In genomic region chr12:56669451-56670122, GRCm38 (mm10) we compare ENCODE assay signal across 32 mouse cellular contexts. TPM values are rescaled to one million over a fixed set of nuclear protein-coding genes. Genes with fewer than 3 reads are reported as not detected.
A peak's percentile ranks its signal among the peaks of the same experiment; 100 is the strongest.
DNase-seq lines count a peak whose midpoint lies in the region; ATAC-seq and TF ChIP-seq lines count a peak whose summit lies in the region.
"Had no signal": no experiment of that assay in that cellular context is flagged by ENCODE, and none has a peak within 500 bp of the region (broad histone marks: within the 10 kb centered on the region; RNA-seq: fewer than 3 reads in every experiment).

No protein-coding gene starts in this region.

- H3K27ac ChIP-seq in embryonic facial prominence, embryonic 10.5 days (replicated peaks) = peak overlapping the region; percentile 7; the same call in 1 of the 2 replicates
- H3K27ac ChIP-seq in embryonic facial prominence, embryonic 15.5 days (replicated peaks) = no peak overlapping the region
- H3K27ac ChIP-seq in limb, embryonic 13.5 days = peak overlapping the region; percentile 72
- H3K27ac ChIP-seq in thymus, adult 2 months (ENCODE audit: control insufficient read depth, insufficient read depth, low read length) = no peak overlapping the region
- H3K27ac ChIP-seq: forebrain, embryonic 12.5 days; hindbrain, embryonic 14.5 days; liver, embryonic 15.5 days; midbrain, embryonic 12.5 days; neural tube, embryonic 12.5 days had no signal

- peak overlapping the region; percentile 23; the same call in 1 of the 2 replicates for H3K4me2 ChIP-seq in embryonic facial prominence, embryonic 15.5 days (replicated peaks)
- H3K4me2 ChIP-seq in limb, embryonic 13.5 days (replicated peaks) = peak overlapping the region; percentile 47
- H3K4me2 ChIP-seq: forebrain, embryonic 12.5 days; heart, embryonic 12.5 days; hindbrain, embryonic 14.5 days; liver, embryonic 15.5 days; lung, embryonic 14.5 days; midbrain, embryonic 12.5 days; neural tube, embryonic 12.5 days had no signal

- H3K4me1 ChIP-seq in embryonic facial prominence, embryonic 10.5 days = peaks cover 13% of the 10 kb centered on the region
- H3K4me1 ChIP-seq in embryonic facial prominence, embryonic 15.5 days = no peaks in the 10 kb centered on the region
- H3K4me1 ChIP-seq in limb, embryonic 13.5 days = peaks cover 27% of the 10 kb centered on the region
- no peaks in the 10 kb centered on the region for H3K4me1 ChIP-seq in thymus, adult 2 months (replicated peaks; ENCODE audit: control insufficient read depth, insufficient read depth, low read length)
- H3K4me1 ChIP-seq: forebrain, embryonic 12.5 days; heart, embryonic 12.5 days; liver, embryonic 15.5 days; midbrain, embryonic 12.5 days; neural tube, embryonic 12.5 days had no signal

- H3K9me3 ChIP-seq in embryonic facial prominence, embryonic 10.5 days = no peaks in the 10 kb centered on the region
- no peaks in the 10 kb centered on the region for H3K9me3 ChIP-seq in embryonic facial prominence, embryonic 15.5 days (replicated peaks)
- H3K9me3 ChIP-seq in limb, embryonic 13.5 days = no peaks in the 10 kb centered on the region
- H3K9me3 ChIP-seq: forebrain, embryonic 12.5 days; heart, embryonic 12.5 days; liver, embryonic 15.5 days; midbrain, embryonic 12.5 days; neural tube, embryonic 12.5 days had no signal

- WGBS in embryonic facial prominence, embryonic 10.5 days = 56% methylated on average over 9 of the region's 9 CpGs
- WGBS in embryonic facial prominence, embryonic 15.5 days = 40% methylated on average over 9 of the region's 9 CpGs
- 26% methylated on average over 9 of the region's 9 CpGs for WGBS in limb, embryonic 13.5 days
- WGBS in thymus, adult 2 months = 89% methylated on average over 9 of the region's 9 CpGs

- TF ChIP-seq CTCF in thymus, adult 2 months (IDR thresholded peaks at IDR 0.05; ENCODE audit: borderline replicate concordance, control insufficient read depth, extremely low read depth, insufficient read depth, low read length, poor library complexity) = no peak

- no peak overlapping the region for H3K4me3 ChIP-seq in embryonic facial prominence, embryonic 10.5 days
- H3K4me3 ChIP-seq in embryonic facial prominence, embryonic 15.5 days (replicated peaks) = no peak overlapping the region
- 0 out of 2 replicates have a peak overlapping the region, but pooled peaks have one; percentile 2 for H3K4me3 ChIP-seq in limb, embryonic 13.5 days
- H3K4me3 ChIP-seq in thymus, adult 2 months (ENCODE audit: control insufficient read depth, insufficient read depth, low read length) = no peak overlapping the region
- H3K4me3 ChIP-seq: erythroblast, embryonic 14.5 days; forebrain, embryonic 12.5 days; heart, embryonic 12.5 days; liver, embryonic 15.5 days; midbrain, embryonic 12.5 days; myocyte; neural tube, embryonic 12.5 days had no signal

- no peaks in the 10 kb centered on the region for H3K36me3 ChIP-seq in embryonic facial prominence, embryonic 10.5 days (replicated peaks)
- H3K36me3 ChIP-seq in embryonic facial prominence, embryonic 15.5 days = no peaks in the 10 kb centered on the region
- no peaks in the 10 kb centered on the region for H3K36me3 ChIP-seq in limb, embryonic 13.5 days
- H3K36me3 ChIP-seq in thymus, adult 2 months (ENCODE audit: control insufficient read depth, insufficient read depth, low read length) = no peaks in the 10 kb centered on the region
- H3K36me3 ChIP-seq: forebrain, embryonic 12.5 days; heart, embryonic 12.5 days; liver, embryonic 15.5 days; midbrain, embryonic 12.5 days; neural tube, embryonic 12.5 days had no signal

- no peak overlapping the region for H3K9ac ChIP-seq in embryonic facial prominence, embryonic 15.5 days
- H3K9ac ChIP-seq in limb, embryonic 13.5 days = 0 out of 2 replicates have a peak overlapping the region, but pooled peaks have one; percentile 13
- H3K9ac ChIP-seq: forebrain, embryonic 12.5 days; heart, embryonic 12.5 days; hindbrain, embryonic 14.5 days; liver, embryonic 15.5 days; lung, embryonic 14.5 days; midbrain, embryonic 12.5 days; neural tube, embryonic 12.5 days had no signal

- 0 out of 2 replicates have a peak, but pooled peaks have one; percentile 34 for ATAC-seq in embryonic facial prominence, embryonic 15.5 days (ENCODE audit: insufficient number of reproducible peaks, low FRiP score, low TSS enrichment, low read depth)
- ATAC-seq in limb, embryonic 13.5 days (ENCODE audit: low FRiP score, low read depth) = peak; percentile 84
- ATAC-seq: CD4-positive, CD25-positive, alpha-beta regulatory T cell, adult 4 months; intestine, postnatal 0 days had no signal

- peak; percentile 5 for DNase-seq in brain, adult 2 months (ENCODE audit: low read depth, low spot score)
- DNase-seq in embryonic facial prominence, embryonic 10.5 days (ENCODE audit: low spot score) = peak; percentile 18
- no peak for DNase-seq in thymus, postnatal 4 days
- no peak for DNase-seq in cerebellum, postnatal 36 days
- no peak for DNase-seq in thymus, adult 2 months
- DNase-seq: adrenal gland, postnatal 25 days; cerebellum, adult 2 months; cerebellum, postnatal 14 days; gastrocnemius, postnatal 14 days; heart, adult 18-20 months; kidney, adult 9 months; kidney, postnatal 14 days; layer of hippocampus, adult 9-11 months; lung, embryonic 14.5 days; lung, postnatal 14 days; thymus, postnatal 14 days had no signal

- no peak for TF ChIP-seq POLR2A in thymus, adult 2 months (IDR thresholded peaks at IDR 0.05; ENCODE audit: control insufficient read depth, extremely low read depth, insufficient read depth, low read length, poor library complexity)

- H3K27me3 ChIP-seq in embryonic facial prominence, embryonic 10.5 days (replicated peaks; ENCODE audit: low read depth, poor library complexity, severe bottlenecking) = no peaks in the 10 kb centered on the region
- H3K27me3 ChIP-seq in embryonic facial prominence, embryonic 15.5 days = no peaks in the 10 kb centered on the region; the same call in none of the 2 replicates
- 0 out of 2 replicates have a peak, but pooled peaks cover 8% of the 10 kb centered on the region for H3K27me3 ChIP-seq in limb, embryonic 13.5 days
- H3K27me3 ChIP-seq in thymus, adult 2 months (ENCODE audit: control insufficient read depth, insufficient read depth, low read length) = no peaks in the 10 kb centered on the region
- H3K27me3 ChIP-seq: midbrain, embryonic 12.5 days; neural tube, embryonic 12.5 days had no signal

RNA-seq across cellular contexts. Expression of gene Pax9, which starts 22.0 kb away (rescaled TPM):
- 6.3 and 9.9 TPM in 2 replicates for polyA plus RNA-seq in embryonic facial prominence, embryonic 10.5 days (2016; fragmentation: Nextera tagmentation; extraction: Ambion mirVana)
- polyA plus RNA-seq in embryonic facial prominence, embryonic 15.5 days (2015; fragmentation: Nextera tagmentation; extraction: Ambion mirVana) = 7.6 and 11.7 TPM in 2 replicates
- 7.2 and 10.2 TPM in 2 replicates for polyA plus RNA-seq in limb, embryonic 13.5 days (2015; fragmentation: Nextera tagmentation; extraction: Ambion mirVana)
- 13.8 and 15.2 TPM in 2 replicates for polyA plus RNA-seq in thymus, adult 2 months (2012; rRNA removed)
- polyA plus RNA-seq: cerebellum, adult 2 months; erythroblast, embryonic 14.5 days; hindbrain, embryonic 14.5 days; intestine, postnatal 0 days; liver, adult 2 months; midbrain, postnatal 0 days had no signal

RNA-seq across cellular contexts. Expression of gene Nkx2-9, which starts 56.5 kb away (rescaled TPM):
- polyA plus RNA-seq in embryonic facial prominence, embryonic 10.5 days (2016; fragmentation: Nextera tagmentation; extraction: Ambion mirVana) = 1.6 and 5.3 TPM in 2 replicates
- polyA plus RNA-seq in embryonic facial prominence, embryonic 15.5 days (2015; fragmentation: Nextera tagmentation; extraction: Ambion mirVana) = not detected in 2 replicates
- polyA plus RNA-seq in limb, embryonic 13.5 days (2015; fragmentation: Nextera tagmentation; extraction: Ambion mirVana) = not detected in 2 replicates
- 0.15 TPM in 1 of 2 replicates, not detected in the other for polyA plus RNA-seq in thymus, adult 2 months (2012; rRNA removed)
- polyA plus RNA-seq: CD4-positive, CD25-positive, alpha-beta regulatory T cell, adult 4 months; erythroblast, embryonic 14.5 days; heart, postnatal 0 days; hindbrain, embryonic 14.5 days; intestine, postnatal 0 days; liver, adult 2 months; liver, embryonic 15.5 days; midbrain, postnatal 0 days; myocyte; stomach, embryonic 14.5 days had no signal

Comparison
In these comparisons a context has a peak if more than half of its experiments do, and no peak if none do; other contexts are left out.
1. H3K27ac ChIP-seq: peak in embryonic facial prominence, embryonic 10.5 days (single experiment) and limb, embryonic 13.5 days (single experiment); none in embryonic facial prominence, embryonic 15.5 days (single experiment) and thymus, adult 2 months (single experiment).
2. DNase-seq: peak in brain, adult 2 months (single experiment) and embryonic facial prominence, embryonic 10.5 days (single experiment); none in thymus, postnatal 4 days (single experiment), cerebellum, postnatal 36 days (0 of 2) and thymus, adult 2 months (single experiment).